Mouse (Mus musculus) 3T3-L1 (cell line): ENCODE measurements around the gene Rfxank.

ENCODE experiments used
- DNase-seq: peaks from one replicate; pipeline ENCODE4 v3.0.0-alpha.2; 2015; ENCODE audit warnings: low read depth, low spot score

The Rfxank gene

DNA sequence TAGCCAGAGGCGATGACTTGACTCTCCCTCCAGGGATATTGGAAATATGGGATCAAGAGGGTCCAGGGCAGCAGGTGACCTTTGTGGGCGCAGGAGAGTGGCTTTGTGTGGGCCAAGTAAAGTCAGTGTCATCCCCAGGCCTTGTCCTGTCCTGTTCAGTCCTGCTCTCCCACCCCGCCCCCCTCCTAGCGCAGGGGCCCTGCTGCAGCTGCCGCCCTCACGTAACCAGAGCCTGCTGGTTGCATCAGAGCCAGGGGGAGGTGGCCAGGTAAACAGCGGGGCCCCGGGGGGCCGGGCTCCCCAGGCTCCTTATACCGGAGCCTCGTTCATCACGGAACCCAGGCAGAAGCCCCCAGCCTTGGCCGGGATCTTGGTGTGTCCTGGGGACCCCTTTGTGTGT lies 11.2 kb upstream of the Rfxank start:
- DNase-seq = no peak

DNA sequence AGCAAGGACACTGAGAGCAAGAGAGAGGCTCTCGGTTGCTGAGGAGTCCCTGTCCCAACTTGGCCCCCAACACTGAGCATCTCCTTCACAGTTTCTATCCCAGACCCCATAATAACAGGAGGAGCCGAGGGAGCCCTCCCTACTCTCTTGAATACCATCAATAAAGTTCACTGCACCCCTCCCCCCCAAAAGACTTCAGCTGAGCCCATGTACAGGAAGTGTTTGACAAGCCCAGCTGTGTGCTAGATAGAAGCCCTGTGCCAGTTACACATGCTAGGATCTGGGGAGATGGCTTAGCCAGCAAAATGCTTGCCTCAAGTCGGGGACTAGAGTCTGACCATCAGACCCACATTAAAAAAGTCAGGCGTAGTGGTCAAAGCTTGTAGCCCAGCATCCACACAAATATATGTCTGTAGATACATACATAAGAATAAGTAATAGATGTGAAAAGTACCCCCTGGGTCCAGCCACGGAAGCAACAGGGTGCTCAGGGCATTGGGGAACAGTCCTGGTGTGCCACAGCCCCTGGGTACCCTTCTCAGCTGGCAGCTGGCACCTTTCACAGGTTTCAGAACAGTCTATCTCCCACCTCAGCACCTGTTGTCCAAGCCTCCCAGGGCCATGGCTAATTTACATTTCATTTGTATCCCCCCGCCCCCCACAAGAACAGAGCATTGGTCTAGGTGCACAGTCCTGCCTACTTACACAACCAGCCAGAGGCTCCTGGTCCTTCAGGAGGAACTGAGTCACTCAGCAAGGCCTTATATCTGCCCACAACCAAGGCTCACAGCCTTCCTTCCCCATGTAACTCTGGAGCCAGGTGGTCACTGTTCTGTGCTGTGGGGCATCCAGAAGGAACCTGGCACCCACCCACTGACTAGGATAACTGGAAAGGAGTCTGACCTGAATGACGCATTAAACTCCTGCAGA lies 9.0 kb upstream of the Rfxank start:
- no peak for DNase-seq

DNA sequence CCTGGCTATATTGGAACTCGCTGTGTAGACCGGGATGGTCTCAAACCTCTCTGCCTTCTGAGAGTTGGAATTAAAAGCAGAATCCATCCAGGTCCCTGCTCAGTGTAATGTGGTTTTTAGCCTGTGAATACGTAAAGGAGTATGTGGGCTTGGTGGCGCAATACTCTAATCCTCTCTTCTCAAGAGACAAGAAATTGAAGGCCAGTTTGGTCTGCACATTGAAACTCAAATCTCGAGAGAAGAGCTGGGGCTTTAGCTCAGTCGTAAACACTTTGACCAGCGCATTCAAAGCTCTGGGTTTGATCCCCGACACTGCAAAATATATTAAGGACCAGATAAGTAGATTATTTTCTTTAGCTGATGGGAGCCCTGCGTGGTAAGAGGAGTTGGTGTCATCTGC lies 1.0 kb upstream of the Rfxank start:
- peak; percentile 74 for DNase-seq

DNA sequence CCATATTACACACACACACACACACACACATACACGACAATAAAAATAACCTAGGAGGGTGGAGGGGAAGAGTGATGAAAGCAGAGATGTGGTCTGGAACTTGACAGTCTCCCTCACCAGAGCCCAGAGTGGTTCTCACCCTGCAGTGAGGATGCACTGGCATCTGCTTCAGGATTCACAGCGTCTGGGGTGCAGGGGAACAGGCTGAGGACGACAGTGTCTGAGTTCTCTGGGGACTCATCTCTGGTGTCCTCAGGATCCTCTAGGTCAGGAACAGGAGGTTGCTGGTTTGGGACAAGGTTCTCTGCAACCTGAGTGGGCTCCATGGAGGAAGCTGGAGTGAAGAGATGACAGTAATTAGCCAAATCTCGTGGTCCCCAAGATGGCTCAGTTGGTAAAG lies 1.1 kb downstream of the Rfxank start:
- no peak for DNase-seq

DNA sequence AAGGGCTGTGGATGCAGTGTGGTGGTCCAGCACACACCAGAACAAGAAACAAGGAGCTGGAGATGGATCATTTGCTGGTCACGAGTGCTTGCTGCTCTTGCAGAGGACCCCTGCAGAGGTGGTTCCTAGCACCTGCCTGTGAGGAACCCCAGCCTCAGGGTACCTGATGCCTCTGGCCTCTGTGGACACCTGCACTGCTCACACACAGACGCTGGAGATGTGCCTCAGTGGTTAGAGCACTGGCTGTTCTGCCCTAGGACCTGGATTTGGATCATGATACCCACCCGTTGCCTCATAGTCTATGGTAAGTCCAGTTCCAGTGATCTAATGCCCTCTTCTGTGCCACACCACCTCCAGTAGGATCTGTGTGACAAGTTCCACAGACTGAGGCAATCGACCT lies 2.4 kb downstream of the Rfxank start:
- no peak for DNase-seq

DNA sequence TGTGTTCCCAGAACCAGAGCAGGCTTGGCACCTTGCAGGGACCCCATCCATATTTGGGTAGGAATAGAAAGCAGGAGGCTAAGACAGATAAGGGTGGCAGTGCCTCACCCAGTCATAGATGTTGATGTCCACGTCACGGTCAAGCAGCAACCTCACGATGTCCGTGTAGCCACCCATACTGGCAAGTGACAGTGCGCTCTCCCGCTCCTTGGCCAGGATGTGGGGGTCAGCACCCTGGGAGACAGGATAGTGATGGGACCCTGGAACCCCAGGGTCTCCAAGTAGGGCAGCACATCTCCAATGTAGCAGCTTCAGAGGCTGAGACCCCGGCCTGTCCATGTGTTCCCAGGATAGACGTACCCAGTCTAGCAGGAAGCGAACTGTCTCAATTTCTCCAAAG lies 4.0 kb downstream of the Rfxank start:
- DNase-seq = no peak

DNA sequence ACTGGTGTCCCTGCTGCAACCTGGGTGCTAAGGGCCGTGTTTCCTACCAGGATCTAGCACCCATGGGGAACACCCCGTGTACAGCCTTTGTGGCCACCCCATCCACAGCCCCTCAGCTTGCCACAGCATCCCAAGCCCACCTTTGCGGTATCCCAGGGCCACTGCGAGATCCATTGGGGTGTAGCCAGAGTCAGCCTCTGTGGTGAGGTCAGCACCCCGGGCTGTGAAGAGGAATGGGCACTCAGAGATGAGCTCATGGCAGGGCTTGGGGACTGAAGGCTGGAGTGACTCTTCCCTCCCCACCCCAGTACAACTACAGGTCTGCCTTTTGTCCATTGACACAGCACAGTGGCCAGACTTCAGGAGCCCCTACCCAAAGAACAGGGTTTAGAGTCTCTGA lies 4.9 kb downstream of the Rfxank start:
- DNase-seq = no peak

DNA sequence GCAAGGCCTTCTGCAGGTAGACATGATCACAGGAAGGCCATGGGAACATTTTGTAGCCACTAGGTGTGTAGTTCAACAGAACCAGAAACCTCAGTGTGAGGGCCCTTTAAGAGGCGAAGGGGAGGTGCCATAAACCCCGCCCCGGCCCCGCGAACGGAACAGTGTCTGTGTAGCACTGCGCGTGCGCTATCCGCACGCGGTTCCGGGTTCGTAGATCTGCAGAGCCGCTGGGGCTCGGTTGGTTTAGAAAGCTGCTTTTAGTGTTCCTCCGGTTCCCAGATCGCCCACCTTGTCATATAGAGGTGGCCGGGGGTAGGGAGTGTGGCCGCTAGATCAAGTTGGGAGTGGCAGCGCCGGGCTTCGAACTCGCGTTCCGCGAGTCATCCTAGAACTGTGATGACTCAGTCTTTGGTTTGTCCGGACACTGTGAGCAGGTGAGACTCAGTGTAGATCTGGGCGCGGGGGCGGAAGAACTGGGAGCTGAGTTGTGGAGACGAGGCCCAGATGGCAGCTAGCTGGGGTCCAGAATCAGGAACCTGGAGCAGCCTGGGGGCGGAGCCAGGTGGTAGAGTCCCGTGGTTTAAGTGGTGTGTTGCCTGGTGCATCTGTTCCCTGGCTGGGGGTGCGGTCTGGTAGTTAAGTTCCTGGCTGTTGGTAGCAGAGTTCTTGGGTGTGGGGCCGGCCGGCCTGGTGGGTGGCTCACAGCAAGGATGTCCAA lies 7.6 kb downstream of the Rfxank start, which contains the start of gene Nr2c2ap:
Nr2c2ap (plus strand) TSS at position 168 of the 718 bp plus-strand sequence.
- DNase-seq = peak; percentile 95

DNA sequence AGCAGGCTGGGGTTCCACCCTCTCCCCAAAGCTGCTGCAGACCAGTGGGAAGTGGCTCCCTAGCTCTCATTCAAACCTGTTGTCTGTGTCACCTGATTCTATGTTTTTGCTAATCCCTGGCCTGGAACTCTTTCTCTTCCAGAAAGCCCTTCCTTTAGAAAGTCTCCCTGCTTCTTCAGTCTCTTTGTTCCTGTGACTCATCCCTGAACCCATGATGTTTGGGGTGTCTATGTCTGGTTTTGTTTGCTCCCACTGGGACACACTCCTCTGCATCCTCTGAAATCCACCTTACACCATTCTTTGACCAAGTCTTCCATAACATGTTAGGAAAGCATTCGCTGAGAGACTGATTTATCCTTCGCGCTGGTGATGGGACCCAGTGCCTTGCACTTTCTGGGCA lies 8.9 kb downstream of the Rfxank start:
- peak; percentile 58 for DNase-seq

DNA sequence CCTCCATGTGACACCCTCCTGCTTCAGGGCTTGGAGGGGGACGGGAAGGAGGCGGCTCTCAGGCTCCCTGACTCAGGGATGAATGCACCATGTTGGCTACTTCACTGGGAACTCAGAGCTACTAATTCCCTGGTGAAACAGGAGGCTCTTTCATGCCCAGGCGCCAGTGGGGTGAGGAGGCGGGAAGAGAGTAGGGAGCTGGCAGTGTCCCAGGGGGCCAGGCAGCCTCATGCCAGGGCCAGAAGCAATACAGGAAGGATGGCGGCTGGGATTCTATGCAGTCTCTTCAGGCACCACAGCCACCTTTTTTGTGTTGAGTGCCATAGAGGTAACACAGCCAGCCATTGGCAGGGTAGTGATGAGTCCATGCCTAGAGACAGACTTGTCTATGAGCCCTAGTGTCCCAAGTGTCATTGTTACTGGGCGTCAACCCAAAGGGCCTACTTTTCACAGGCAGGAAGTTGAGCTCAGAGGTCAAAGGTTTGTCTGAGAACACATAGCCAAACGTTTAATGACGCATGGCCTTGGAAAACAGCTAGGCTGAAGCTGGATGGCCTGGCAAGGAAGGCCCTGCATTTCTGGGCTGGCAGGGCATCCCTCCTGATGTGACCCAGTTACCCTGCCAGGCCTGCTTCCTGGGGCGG lies 9.5 kb downstream of the Rfxank start:
- peak; percentile 64 for DNase-seq

DNA sequence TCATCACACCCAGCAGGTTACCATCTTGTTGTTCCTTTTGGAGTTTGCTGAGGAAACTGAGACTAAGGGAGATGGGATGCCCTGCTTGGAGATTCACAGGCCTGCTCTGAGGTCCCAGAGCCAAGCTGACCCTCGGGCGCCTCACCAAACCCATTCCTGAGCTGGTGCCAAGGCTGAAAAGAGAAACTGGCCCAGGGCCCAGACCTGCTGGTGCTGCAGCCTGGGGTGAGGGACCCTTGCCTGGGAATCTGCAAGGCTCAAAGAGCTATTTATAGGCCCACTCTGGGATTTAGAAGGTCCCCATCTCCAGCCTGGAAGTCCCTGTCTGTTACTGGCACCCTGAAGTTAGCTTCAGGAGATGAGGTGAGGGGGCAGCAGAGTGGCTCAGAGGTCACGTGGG lies 10.5 kb downstream of the Rfxank start:
- peak; percentile 50 for DNase-seq

DNA sequence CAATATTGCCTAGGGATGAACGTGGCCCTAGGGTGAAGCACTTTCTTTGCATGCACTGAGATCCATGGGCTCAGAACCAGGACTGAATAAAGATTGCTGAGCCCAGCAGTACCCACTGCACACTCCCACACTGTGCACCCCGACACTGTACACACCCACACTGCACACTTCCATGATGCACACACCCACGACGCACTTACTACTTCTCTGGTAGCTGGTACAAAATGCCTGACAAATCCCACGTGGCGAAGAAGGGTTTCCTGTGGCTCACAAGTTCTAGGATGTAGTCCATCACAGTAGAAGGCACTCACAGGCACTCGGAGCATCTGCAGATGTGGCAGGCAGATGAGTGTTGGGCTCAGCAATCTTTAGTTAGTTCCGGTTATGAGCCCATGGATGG lies 14.0 kb downstream of the Rfxank start:
- no peak for DNase-seq

DNA sequence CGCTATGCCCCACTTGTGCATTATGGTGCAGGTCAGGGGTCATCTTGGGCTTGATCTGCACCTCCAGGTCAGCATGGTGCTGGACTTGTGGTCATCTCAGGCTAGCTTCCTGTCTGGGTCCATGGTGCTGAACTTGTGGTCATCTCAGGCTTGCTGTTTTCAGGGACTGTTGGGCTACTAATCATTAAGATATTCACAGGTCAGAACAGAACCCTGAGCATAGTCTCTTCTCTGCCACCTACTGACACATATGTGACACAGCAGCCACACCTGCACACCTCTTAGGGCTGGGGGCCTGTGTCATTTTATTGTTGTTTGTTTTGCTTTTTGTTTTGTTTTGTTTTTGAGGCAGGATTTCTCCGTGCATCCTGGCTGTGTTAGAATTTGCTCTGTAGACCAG lies 16.1 kb downstream of the Rfxank start:
- peak; percentile 63 for DNase-seq

DNA sequence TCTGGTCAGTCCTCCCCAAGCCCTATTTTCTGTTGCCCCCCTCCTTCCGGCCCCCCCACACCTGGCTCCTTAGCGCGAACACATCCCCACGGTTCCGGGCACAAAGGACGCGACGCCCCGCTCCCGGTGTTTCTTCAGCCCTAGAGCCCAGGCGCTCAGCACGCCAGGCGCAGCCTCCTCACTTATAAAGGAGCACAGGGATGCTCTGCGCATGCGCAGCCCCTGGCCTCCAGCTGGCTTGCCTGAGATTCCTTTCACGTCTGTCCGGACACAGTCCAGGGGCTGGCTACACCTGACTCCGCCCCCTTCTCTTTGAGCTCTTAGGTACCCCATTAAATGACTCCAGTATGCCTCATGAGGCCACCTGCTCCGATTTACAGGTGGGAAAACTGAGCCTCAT lies 18.3 kb downstream of the Rfxank start, which contains the start of gene Ncan:
Ncan (minus strand) TSS at position 207 of the 400 bp plus-strand sequence.
- no peak for DNase-seq

DNA sequence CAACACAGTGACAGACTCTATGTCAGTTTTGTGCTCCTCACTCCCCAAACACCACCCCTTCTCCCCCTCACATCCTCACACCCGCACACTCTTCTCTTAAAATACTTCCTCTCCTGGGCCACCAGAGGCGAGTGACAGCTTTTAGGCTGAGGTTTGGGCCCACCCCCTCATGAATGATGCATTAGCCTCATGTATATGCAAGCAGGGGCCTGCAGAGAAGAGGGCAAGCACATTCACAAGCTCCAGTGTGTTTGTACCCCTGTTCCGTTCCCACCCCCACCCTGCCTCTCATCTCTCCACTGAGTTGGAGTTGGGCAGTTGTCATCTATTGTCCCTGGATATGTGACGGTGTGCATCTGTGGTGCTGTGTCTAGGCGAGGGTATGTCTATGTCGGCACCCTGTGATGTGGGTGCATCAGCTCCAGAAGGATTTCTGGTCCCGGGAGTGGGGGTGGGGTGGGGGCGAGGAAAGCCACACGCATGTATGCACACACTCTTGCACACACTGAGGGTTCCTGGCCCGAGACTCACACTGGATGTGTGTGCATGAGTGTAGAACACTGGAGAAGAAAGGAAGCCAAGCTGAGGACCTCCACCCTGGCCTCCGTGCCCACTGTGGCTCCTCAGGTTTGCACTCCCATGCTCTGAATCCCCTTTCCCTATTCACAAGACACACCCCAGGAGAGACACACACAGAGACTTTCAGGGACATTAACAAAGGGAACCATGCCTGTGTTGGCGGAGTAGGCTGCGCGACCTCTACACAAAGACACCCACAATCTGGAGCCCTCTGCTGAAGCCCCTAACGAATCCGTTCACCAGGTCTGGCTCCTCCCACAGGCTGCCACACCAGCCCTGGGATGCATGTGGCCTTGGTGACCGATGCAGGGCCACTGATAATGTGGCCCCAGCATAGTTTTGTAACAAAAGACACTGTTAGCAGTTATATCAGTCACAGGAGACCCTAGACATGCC lies 19.9 kb downstream of the Rfxank start:
- DNase-seq = no peak

DNA sequence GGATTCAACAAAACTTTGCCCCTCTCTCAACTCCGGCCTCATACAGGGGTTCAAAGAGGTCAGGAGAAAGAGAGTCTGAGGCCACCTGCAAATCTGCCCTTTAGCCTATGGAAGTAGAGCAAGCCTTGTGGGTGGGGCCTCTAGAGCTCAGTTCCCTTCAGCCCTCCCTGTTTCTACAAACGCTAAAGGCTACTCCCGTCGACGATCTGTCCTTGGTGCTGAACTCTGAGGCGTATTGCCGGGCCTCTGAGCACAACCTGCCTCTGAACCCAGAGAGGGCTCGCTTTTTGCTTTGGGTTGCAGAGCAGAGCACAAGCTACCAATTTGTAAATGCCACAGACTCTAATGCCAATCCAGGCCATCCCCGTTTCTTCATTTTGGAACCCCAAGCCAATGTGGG lies 21.3 kb downstream of the Rfxank start:
- peak; percentile 72 for DNase-seq

DNA sequence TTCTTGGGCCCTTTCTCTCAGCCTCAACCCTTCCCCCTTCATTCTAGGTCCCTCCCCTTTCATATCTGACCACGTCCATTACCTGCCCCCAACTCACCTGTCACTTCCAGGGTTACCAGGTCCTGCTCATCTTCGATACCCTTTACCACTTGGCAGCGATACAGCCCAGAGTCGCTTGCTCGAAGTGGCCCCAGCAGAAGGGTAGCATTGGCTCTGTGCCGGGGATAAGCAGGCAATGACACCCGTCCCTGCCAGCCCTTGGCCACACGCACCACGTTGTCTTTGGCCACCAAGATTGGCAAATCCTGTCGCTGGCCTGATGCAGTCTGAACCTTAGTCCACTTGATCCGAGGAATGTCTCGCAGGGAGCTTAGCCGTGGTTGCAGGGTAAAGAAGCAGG lies 24.1 kb downstream of the Rfxank start:
- no peak for DNase-seq

DNA sequence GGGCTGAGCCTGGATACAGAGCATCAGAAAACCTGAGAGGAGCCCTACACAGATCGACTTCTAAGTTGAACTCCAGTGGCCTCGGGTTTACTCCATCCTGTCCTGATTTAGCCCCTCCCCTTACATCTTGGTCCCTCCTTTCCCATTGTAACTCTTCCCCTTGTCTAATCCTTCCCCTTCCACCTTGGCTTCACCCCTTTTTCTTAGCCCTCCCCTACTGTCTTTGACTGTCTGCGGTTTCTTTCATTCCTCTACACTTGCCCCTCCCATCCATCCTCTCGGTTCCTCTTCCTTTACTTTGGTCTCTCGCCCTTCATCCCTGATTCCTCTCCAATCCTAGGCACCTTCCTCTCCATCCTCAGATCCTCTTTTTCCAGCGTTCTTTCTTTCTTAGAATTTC lies 24.5 kb downstream of the Rfxank start:
- DNase-seq = no peak

DNA sequence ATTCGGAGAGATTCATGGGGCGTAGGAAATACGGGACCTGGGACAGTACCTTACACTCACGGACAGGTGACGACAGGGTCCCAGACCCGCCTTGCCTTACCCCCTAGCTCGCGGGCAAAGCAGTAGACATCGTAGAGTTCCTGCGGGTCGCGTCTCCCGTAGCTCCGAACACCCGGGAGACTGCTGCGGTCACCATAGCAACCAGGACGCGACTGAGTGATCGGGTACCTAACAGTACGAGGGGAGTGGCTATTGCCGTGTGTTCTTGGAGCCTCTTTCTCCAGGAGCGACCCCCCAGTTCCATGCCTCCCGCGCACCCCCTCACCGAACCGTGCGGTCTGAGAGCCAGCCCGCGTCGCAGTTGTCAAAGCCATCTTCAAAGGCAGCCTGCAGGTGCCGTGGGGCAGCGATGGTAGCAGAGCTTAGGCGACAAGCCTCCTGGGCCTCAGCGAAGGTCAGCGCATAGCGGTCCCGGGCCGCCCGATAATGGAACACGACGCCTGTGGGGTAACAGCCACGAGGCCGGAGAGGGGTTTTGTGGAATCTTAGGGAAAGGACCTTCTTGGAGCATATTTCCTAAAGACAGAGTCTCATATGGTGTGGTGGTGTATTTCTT lies 26.4 kb downstream of the Rfxank start:
- no peak for DNase-seq

DNA sequence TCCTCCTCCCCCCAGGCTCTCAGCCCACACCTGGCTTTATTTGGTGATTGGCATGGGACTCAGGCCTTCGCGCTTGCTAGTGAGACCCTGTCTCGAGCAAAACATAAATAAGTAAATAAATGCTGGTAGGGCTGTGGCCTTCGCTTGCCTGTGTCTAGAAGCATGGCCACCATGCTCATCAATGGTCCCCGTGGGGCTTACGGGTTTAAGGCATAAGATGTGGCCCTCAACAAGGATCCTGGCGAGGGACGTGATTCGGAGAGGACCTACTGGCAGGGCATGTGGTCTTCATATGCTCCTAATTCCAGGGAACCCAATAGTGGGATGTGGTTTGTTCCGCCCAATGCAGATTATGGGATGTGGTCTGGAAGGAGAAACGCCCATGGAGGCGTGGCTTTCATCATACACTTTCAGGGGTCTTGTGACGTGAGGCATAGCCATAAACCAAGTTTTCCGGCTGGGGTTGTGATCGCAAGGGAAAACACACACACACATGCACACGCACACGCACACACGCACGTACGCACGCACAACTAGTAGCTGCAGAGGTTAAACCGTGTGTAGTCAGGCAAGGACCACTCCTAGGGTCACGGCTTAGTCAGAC lies 27.7 kb downstream of the Rfxank start:
- no peak for DNase-seq
